8 mouse cellular contexts compared by ENCODE assay signal in genomic region chr15:52161568-52162316, GRCm38 (mm10).
DNase-seq lines count a peak whose midpoint lies in the region; ATAC-seq lines count a peak whose summit lies in the region.

No protein-coding gene starts in this region.

- H3K27ac ChIP-seq in forebrain, embryonic 10.5 days = peak overlapping the region; percentile 56
- H3K27ac ChIP-seq in limb, embryonic 12.5 days = no peak overlapping the region
- peak overlapping the region; percentile 67 for H3K27ac ChIP-seq in neural tube, embryonic 13.5 days (replicated peaks)

- H3K4me3 ChIP-seq in forebrain, embryonic 10.5 days = no peak overlapping the region; the same call in 1 of the 2 replicates
- no peak overlapping the region for H3K4me3 ChIP-seq in limb, embryonic 12.5 days (replicated peaks)
- no peak overlapping the region for H3K4me3 ChIP-seq in neural tube, embryonic 13.5 days

- no peaks in the 10 kb centered on the region for H3K9me3 ChIP-seq in forebrain, embryonic 10.5 days
- H3K9me3 ChIP-seq in limb, embryonic 12.5 days = no peaks in the 10 kb centered on the region
- H3K9me3 ChIP-seq in neural tube, embryonic 13.5 days = no peaks in the 10 kb centered on the region

- peaks cover 26% of the 10 kb centered on the region for H3K4me1 ChIP-seq in forebrain, embryonic 10.5 days
- H3K4me1 ChIP-seq in limb, embryonic 12.5 days (replicated peaks) = peaks cover 20% of the 10 kb centered on the region
- peaks cover 23% of the 10 kb centered on the region for H3K4me1 ChIP-seq in neural tube, embryonic 13.5 days (replicated peaks)

- no peak for ATAC-seq in limb, embryonic 12.5 days (ENCODE audit: insufficient number of reproducible peaks, insufficient read depth, low FRiP score, low TSS enrichment, low read depth)
- peak; percentile 48 for ATAC-seq in neural tube, embryonic 13.5 days (ENCODE audit: low read depth)

- H3K36me3 ChIP-seq in forebrain, embryonic 10.5 days (replicated peaks) = no peaks in the 10 kb centered on the region
- no peaks in the 10 kb centered on the region for H3K36me3 ChIP-seq in limb, embryonic 12.5 days
- no peaks in the 10 kb centered on the region for H3K36me3 ChIP-seq in neural tube, embryonic 13.5 days

- 0 out of 2 replicates have a peak overlapping the region, but pooled peaks have one; percentile 8 for H3K9ac ChIP-seq in limb, embryonic 12.5 days (replicated peaks)
- H3K9ac ChIP-seq in neural tube, embryonic 13.5 days = peak overlapping the region; percentile 57

- DNase-seq in layer of hippocampus, postnatal 10 days (ENCODE audit: low spot score in 2 of 2) = peak; percentile 14 to 30
- no peak for DNase-seq in layer of hippocampus, adult 11-12 months (ENCODE audit: low spot score)
- DNase-seq in cerebellum, adult 11-12 months = peak; percentile 89
- peak; percentile 24 for DNase-seq in forebrain, embryonic 10.5 days (ENCODE audit: extremely low spot score, low spot score)
- no peak for DNase-seq in natural killer cell, adult 2 months (ENCODE audit: low spot score in 2 of 2)
- no peak for DNase-seq in layer of hippocampus, postnatal 36 days

- peak overlapping the region; percentile 39 for H3K4me2 ChIP-seq in limb, embryonic 12.5 days
- H3K4me2 ChIP-seq in neural tube, embryonic 13.5 days = peak overlapping the region; percentile 38

- no peaks in the 10 kb centered on the region for H3K27me3 ChIP-seq in forebrain, embryonic 10.5 days (ENCODE audit: poor library complexity, severe bottlenecking)
- peaks cover 3% of the 10 kb centered on the region for H3K27me3 ChIP-seq in limb, embryonic 12.5 days
- H3K27me3 ChIP-seq in neural tube, embryonic 13.5 days = no peaks in the 10 kb centered on the region

- 29% methylated on average over 19 of the region's 19 CpGs for WGBS in forebrain, embryonic 10.5 days
- 15% methylated on average over 19 of the region's 19 CpGs for WGBS in limb, embryonic 12.5 days
- WGBS in neural tube, embryonic 13.5 days = 20% methylated on average over 19 of the region's 19 CpGs

Comparison
In these comparisons a context has a peak if more than half of its experiments do, and no peak if none do; other contexts are left out.
1. DNase-seq: peak in layer of hippocampus, postnatal 10 days (2 of 2), cerebellum, adult 11-12 months (single experiment) and forebrain, embryonic 10.5 days (single experiment); none in layer of hippocampus, adult 11-12 months (single experiment), natural killer cell, adult 2 months (0 of 2) and layer of hippocampus, postnatal 36 days (0 of 2).